In the genomic region with DNA sequence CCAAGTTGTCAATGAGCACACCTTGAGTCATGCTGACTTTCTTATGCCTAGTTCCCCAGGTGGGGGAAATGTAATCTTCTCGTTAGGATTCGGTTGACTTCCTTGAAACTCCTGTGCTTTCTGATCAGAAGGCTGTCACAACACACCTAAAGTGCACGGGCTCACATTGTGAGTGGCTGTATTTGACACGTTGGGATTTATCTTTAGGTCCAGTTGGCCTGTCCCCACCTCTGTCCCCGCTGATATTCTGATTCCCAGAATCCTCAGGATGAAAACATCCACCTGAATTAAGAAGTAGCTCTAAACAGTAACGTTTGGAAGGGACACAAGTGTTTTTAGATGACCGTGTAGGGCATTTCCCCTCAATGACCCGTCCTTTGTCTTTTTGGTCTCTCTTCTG, we compare ENCODE assay signal across 13 mouse cellular contexts. TPM values are rescaled to one million over a fixed set of nuclear protein-coding genes. Genes with fewer than 3 reads are reported as not detected.
DNase-seq lines count a peak whose midpoint lies in the region; ATAC-seq and TF ChIP-seq lines count a peak whose summit lies in the region.
"Had no signal": no experiment of that assay in that cellular context is flagged by ENCODE, and none has a peak within 500 bp of the region (broad histone marks: within the 10 kb centered on the region; RNA-seq: fewer than 3 reads in every experiment).

No protein-coding gene starts in this region.

- no peak overlapping the region for H3K4me3 ChIP-seq in hindbrain, postnatal 0 days (ENCODE audit: low read length)
- H3K4me3 ChIP-seq in hindbrain, embryonic 16.5 days (ENCODE audit: low read length): no peak overlapping the region
- peak overlapping the region; percentile 38 to 82; a peak in 3 of 4 replicates for H3K4me3 ChIP-seq in liver, embryonic 14.5 days (ENCODE audit: insufficient read depth in 1 of 2, low read depth in 2 of 2, low read length in 2 of 2)

- no peaks in the 10 kb centered on the region for H3K9me3 ChIP-seq in hindbrain, postnatal 0 days (ENCODE audit: low read length)
- peaks cover 7% of the 10 kb centered on the region for H3K9me3 ChIP-seq in hindbrain, embryonic 16.5 days (ENCODE audit: control insufficient read depth, low read length)
- no peaks in the 10 kb centered on the region for H3K9me3 ChIP-seq in liver, embryonic 14.5 days (ENCODE audit: control insufficient read depth, low read length)

- peak overlapping the region; percentile 99; the same call in 1 of the 2 replicates for H3K4me2 ChIP-seq in hindbrain, postnatal 0 days (ENCODE audit: low read depth, low read length)
- no peak overlapping the region for H3K4me2 ChIP-seq in hindbrain, embryonic 16.5 days (ENCODE audit: low read length)
- peak overlapping the region; percentile 99 for H3K4me2 ChIP-seq in liver, embryonic 14.5 days (ENCODE audit: low read depth)

- H3K36me3 ChIP-seq in hindbrain, postnatal 0 days (ENCODE audit: insufficient read depth, low read length): no peaks in the 10 kb centered on the region
- no peaks in the 10 kb centered on the region for H3K36me3 ChIP-seq in hindbrain, embryonic 16.5 days (ENCODE audit: control insufficient read depth, insufficient read depth, low read length)
- H3K36me3 ChIP-seq in liver, embryonic 14.5 days (replicated peaks; ENCODE audit: control insufficient read depth, insufficient read depth, low read depth): no peaks in the 10 kb centered on the region

- no peak for TF ChIP-seq CTCF in hindbrain, postnatal 0 days (IDR thresholded peaks at IDR 0.05; ENCODE audit: low read depth)
- no peak for TF ChIP-seq CTCF in liver, embryonic 14.5 days (IDR thresholded peaks at IDR 0.05; ENCODE audit: low read depth)

- no peaks in the 10 kb centered on the region for H3K27me3 ChIP-seq in hindbrain, postnatal 0 days (ENCODE audit: insufficient read depth, low read length)
- no peaks in the 10 kb centered on the region for H3K27me3 ChIP-seq in hindbrain, embryonic 16.5 days (replicated peaks; ENCODE audit: control insufficient read depth, insufficient read depth, low read length)
- H3K27me3 ChIP-seq in liver, embryonic 14.5 days (ENCODE audit: control insufficient read depth, insufficient read depth, low read length): no peaks in the 10 kb centered on the region

- H3K9ac ChIP-seq in hindbrain, postnatal 0 days (replicated peaks; ENCODE audit: low read length): no peak overlapping the region
- H3K9ac ChIP-seq in hindbrain, embryonic 16.5 days (ENCODE audit: low read depth, low read length): no peak overlapping the region
- peak overlapping the region; percentile 82; the same call in 1 of the 2 replicates for H3K9ac ChIP-seq in liver, embryonic 14.5 days (replicated peaks)

- no peak overlapping the region for H3K27ac ChIP-seq in hindbrain, postnatal 0 days
- no peak overlapping the region for H3K27ac ChIP-seq in hindbrain, embryonic 16.5 days (ENCODE audit: low read depth, low read length)
- H3K27ac ChIP-seq in liver, embryonic 14.5 days: peak overlapping the region; percentile 54

- ATAC-seq in hindbrain, postnatal 0 days: no peak
- ATAC-seq in hindbrain, embryonic 16.5 days: no peak
- peak; percentile 8; the same call in 1 of the 2 replicates for ATAC-seq in liver, embryonic 14.5 days (ENCODE audit: insufficient read depth)
- ATAC-seq: intestine, embryonic 16.5 days had no signal

- TF ChIP-seq EP300 in liver, embryonic 14.5 days (IDR thresholded peaks at IDR 0.05; ENCODE audit: low read depth): peak; percentile 65

- peak; percentile 14 for DNase-seq in cerebellum, adult 9-11 months
- DNase-seq in cerebellum, postnatal 4 days (ENCODE audit: low spot score in 2 of 2): no peak
- DNase-seq in hindbrain, postnatal 0 days (ENCODE audit: low spot score): no peak
- peak; percentile 71 for DNase-seq in c-Kit-negative CD71-positive TER-119-positive erythroid progenitor cells, embryonic 14.5 days (ENCODE audit: low read depth, low spot score)
- peak; percentile 37 to 80 (median 42) for DNase-seq in liver, embryonic 14.5 days (ENCODE audit: low read depth in 3 of 3, low spot score in 3 of 3)
- no peak for DNase-seq in urinary bladder, postnatal 10 days (ENCODE audit: low spot score)
- DNase-seq in B cell, adult 2 months: no peak
- DNase-seq: cerebellum, postnatal 36 days; gastrocnemius, postnatal 25 days; heart, postnatal 36 days; kidney, postnatal 25 days had no signal

- no peaks in the 10 kb centered on the region for H3K4me1 ChIP-seq in hindbrain, postnatal 0 days (ENCODE audit: insufficient read depth, low read length)
- peaks cover 9% of the 10 kb centered on the region for H3K4me1 ChIP-seq in hindbrain, embryonic 16.5 days (ENCODE audit: control insufficient read depth, insufficient read depth, low read depth, low read length)
- peaks cover 17 to 23% of the 10 kb centered on the region in 2 experiments for H3K4me1 ChIP-seq in liver, embryonic 14.5 days (replicated peaks; ENCODE audit: control insufficient read depth in 2 of 2, insufficient read depth in 2 of 2, low read length in 1 of 2)

- 80% methylated on average over 8 of the region's 8 CpGs for WGBS in hindbrain, postnatal 0 days
- 83% methylated on average over 8 of the region's 8 CpGs for WGBS in hindbrain, embryonic 16.5 days
- 38% methylated on average over 8 of the region's 8 CpGs for WGBS in liver, embryonic 14.5 days (ENCODE audit: insufficient replicate concordance)

RNA-seq across cellular contexts. Expression of gene Lrrc8b, which starts 1.6 kb away (rescaled TPM):
- total RNA-seq in hindbrain, postnatal 0 days (2014; rRNA removed): 48.4 and 49.9 TPM in 2 replicates
- 15.3 and 17.3 TPM in 2 replicates for polyA plus RNA-seq in hindbrain, postnatal 0 days (2015; fragmentation: Nextera tagmentation; extraction: Ambion mirVana)
- 11.2 and 14.9 TPM in 2 replicates for polyA plus RNA-seq in hindbrain, embryonic 16.5 days (2015; fragmentation: Nextera tagmentation; extraction: Ambion mirVana)
- polyA plus RNA-seq in liver, embryonic 14.5 days (2012; rRNA removed): 3.2 and 3.5 TPM in 2 replicates
- 3.8 and 4.8 TPM in 2 replicates for polyA plus RNA-seq in liver, embryonic 14.5 days (2014; fragmentation: Nextera tagmentation; extraction: Ambion mirVana)

Comparison
In these comparisons a context has a peak if more than half of its experiments do, and no peak if none do; other contexts are left out.
1. DNase-seq: peak in cerebellum, adult 9-11 months (single experiment), c-Kit-negative CD71-positive TER-119-positive erythroid progenitor cells, embryonic 14.5 days (single experiment) and liver, embryonic 14.5 days (3 of 3); none in cerebellum, postnatal 4 days (0 of 2), hindbrain, postnatal 0 days (single experiment), urinary bladder, postnatal 10 days (single experiment) and B cell, adult 2 months (0 of 2).
2. H3K4me3 ChIP-seq: peak in liver, embryonic 14.5 days (2 of 2); none in hindbrain, postnatal 0 days (single experiment) and hindbrain, embryonic 16.5 days (single experiment).